Mouse (Mus musculus) fat pad, adult 2 months (tissue): ENCODE measurements at regions not wholly inside any gene's neighbourhood (a gene's known extent, or its start where the extent isn't known, plus 50 kb on each side); places are given as distances from the start of the nearest gene placed in this dataset.
A peak's percentile ranks its signal among the peaks of the same experiment; 100 is the strongest.

Source experiments
- DNase-seq: peaks from one replicate; pipeline ENCODE4 v3.0.0-alpha.2; 2011; ENCODE audit warnings: low read depth, low spot score; ENCODE audit errors: extremely low read depth

- DNase-seq, result no peak
Measured at GRCm38 (mm10) chr3:148662888-148663477, 327.4 kb downstream of the Adgrl2 start.

GRCm38 (mm10) chr3:148659024-148659423 is 331.3 kb downstream of the Adgrl2 start:
- DNase-seq, result no peak

GRCm38 (mm10) chr3:148658368-148658767 is 332.0 kb downstream of the Adgrl2 start:
- DNase-seq, result no peak

- no peak for DNase-seq
Measured at GRCm38 (mm10) chr3:148656187-148656586, 334.2 kb downstream of the Adgrl2 start.

GRCm38 (mm10) chr3:148650241-148650640 is 340.1 kb downstream of the Adgrl2 start:
- DNase-seq, result no peak

- DNase-seq, result no peak
Measured at GRCm38 (mm10) chr3:148644924-148645323, 345.4 kb downstream of the Adgrl2 start.

GRCm38 (mm10) chr3:148641581-148641980 is 348.8 kb downstream of the Adgrl2 start:
- no peak for DNase-seq

GRCm38 (mm10) chr3:148640680-148641101 is 349.7 kb downstream of the Adgrl2 start:
- DNase-seq, result no peak

GRCm38 (mm10) chr3:148635101-148635500 is 355.3 kb downstream of the Adgrl2 start:
- DNase-seq, result no peak

- DNase-seq, result no peak
Measured at GRCm38 (mm10) chr3:148634352-148634751, 356.0 kb downstream of the Adgrl2 start.

GRCm38 (mm10) chr3:148633291-148633690 is 357.1 kb downstream of the Adgrl2 start:
- no peak for DNase-seq

GRCm38 (mm10) chr3:148632449-148632848 is 357.9 kb downstream of the Adgrl2 start:
- DNase-seq, result no peak

- no peak for DNase-seq
Measured at GRCm38 (mm10) chr3:148631415-148632192, 358.8 kb downstream of the Adgrl2 start.

GRCm38 (mm10) chr3:148630865-148631264 is 359.5 kb downstream of the Adgrl2 start:
- no peak for DNase-seq

GRCm38 (mm10) chr3:148614971-148615671 is 375.2 kb downstream of the Adgrl2 start:
- no peak for DNase-seq

- no peak for DNase-seq
Measured at GRCm38 (mm10) chr3:148613443-148613842, 376.9 kb downstream of the Adgrl2 start.

- DNase-seq, result no peak
Measured at GRCm38 (mm10) chr3:148603276-148603675, 387.1 kb downstream of the Adgrl2 start.

GRCm38 (mm10) chr3:148602730-148603255 is 387.6 kb downstream of the Adgrl2 start:
- no peak for DNase-seq

- DNase-seq, result peak; percentile 47
Measured at GRCm38 (mm10) chr3:148595561-148595960, 394.8 kb downstream of the Adgrl2 start.

GRCm38 (mm10) chr3:148589556-148589955 is 400.8 kb downstream of the Adgrl2 start:
- no peak for DNase-seq

- DNase-seq, result no peak
Measured at GRCm38 (mm10) chr3:148575735-148576134, 414.6 kb downstream of the Adgrl2 start.

GRCm38 (mm10) chr3:148572493-148572892 is 417.9 kb downstream of the Adgrl2 start:
- DNase-seq, result no peak
